Mouse (Mus musculus) frontal cortex, postnatal 36 days (tissue): ENCODE results near the gene E130311K13Rik.

Experiments
- DNase-seq, 2 experiments: peaks; one replicate each; pipeline ENCODE4 v3.0.0; 2022; ENCODE audit warnings: low spot score in 2 of 2

Gene E130311K13Rik

DNA sequence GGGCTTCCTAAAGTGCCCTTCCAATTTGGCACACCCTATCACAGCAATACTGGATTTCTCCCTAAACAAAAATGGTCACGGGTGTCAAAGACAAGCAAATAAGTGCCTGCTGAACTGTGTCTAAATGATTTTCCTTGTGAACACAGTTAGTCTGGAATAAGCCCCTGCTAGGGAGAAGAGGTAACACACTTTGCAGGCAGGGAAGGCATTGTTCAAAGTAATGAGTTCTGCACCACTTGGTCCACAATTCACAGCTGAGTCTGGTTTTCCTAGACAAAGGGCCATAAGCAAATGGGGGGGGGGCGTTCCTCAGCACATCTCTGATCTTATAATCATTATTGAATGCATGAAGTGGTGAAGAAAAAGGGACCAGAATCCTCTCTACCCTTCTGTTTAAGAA is 33.5 kb downstream of the E130311K13Rik start:
- no peak for DNase-seq

DNA sequence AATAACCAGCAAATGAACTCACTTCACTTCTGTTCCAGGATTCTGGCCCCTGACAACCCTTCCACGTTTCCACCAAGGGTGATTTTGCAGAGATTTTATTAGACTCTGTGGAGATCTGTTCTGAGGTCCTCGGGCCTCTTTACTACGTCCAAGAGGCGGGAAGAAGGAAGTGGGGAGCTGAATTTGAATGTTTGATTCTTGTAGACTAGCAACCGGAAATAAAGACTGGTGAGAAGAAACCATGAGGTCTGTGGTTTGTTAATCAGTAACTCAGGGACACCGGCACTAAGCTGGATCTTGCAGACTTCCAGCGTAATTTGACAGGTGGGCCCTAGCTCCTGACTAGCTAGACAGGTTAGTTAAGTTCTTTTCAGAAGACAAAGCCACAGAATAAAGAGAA is 35.6 kb downstream of the E130311K13Rik start:
- no peak for DNase-seq

DNA sequence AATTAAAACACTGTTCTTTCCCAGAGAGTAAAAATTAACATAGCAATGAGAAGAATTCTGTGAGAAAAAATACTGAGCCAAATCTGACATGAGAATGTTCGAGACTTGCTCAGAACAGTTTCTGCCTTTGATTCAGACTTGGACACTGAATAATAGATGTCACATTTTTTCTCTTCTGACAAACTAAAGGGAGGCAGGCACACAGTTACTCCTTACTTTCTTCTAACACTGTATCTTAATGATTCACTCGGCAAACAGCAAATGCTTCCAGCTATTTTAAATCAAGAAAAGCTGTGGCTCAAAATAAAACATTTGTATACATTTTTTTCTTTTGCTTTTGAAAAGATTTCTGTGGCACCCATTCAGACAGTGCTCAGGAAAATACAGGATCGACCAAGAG is 37.1 kb downstream of the E130311K13Rik start:
- DNase-seq: no peak

DNA sequence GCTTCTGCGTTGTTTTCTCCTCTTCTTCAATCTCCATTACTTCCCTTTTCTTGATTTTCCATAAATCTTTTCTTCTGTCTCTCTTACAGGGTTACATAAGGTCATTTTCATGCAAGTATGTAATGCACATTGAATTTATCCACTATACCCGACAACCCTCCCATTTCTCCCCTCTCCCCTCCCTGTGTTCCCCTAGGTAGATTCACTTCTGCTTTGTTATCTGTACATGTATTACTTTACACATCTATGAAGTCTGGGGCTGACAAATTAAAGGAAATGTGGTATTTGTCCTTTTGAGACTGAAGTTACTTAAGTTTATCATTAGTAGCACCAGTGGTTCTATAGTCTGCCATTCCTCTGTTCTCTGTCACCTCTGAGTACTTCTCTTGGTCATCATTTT is 48.2 kb downstream of the E130311K13Rik start:
- no peak for DNase-seq

DNA sequence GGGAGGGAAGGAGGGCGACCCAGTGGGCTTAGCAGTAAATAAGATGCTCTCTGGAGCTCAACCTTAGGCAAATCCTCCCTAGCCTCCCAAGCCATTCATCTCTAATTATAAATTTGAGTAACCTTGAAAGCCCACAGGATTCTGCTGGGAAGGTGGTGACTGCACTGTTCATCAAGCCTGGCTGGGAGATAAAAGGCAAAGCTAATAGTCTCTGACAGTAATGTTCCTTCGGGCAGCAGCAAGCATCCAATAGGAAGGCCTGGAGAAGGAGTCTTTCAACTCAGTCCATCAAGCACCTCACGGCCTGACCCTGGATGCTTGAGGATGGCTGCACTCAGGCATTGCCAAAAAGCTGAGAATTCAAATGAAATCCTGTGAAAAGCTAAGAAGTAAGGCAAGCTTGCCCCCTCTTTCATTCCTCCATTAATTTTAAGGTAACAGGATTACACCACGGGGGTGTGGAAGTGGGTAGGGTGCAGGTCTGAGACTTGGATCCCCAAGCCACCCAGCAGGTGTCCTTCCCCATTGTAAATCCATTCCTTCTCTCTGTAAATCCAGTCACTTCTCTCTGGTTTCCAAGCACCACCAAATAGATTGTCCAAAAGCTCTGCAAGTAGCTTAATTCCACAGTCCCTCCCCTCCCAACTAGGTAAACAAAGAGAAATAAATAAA is 50.1 kb downstream of the E130311K13Rik start:
- DNase-seq: no peak

DNA sequence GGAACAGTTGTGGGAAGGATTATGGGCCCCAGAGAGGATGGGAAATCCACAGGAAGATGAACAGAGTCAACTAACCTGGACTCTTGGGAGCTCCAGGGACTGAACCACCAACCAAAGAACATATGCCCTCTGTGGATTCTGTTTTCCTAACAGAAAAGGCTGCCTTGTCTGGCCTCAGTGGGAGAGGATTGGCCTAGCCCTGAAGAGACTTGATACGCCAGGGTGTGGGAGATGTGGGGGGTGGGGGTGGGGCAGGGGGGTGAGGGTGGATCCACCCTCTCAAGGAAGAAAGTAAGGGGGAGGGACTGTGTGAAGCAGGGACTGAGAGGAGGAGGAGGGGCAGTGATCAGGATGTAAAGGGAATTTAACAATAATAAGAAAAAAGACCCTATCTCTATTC is 56.5 kb downstream of the E130311K13Rik start:
- DNase-seq: no peak

DNA sequence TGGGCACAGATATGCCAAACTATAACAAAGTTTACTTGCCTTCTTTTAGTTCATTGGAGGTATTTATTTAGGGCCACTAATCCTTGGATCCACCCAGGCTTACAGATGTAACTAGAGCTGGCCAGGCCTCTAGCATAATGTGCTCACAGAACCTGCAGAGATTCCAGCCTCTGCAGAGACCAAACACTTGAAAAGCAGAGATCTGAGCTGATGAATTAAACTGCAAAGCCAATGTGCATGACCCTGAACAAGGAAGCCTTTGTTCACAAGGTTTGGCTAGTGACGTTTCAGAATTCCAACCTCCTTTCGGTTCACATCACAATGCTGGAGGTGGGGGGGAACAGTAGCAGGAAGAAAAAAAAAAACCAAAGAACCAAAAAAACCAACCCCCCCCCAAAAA is 58.0 kb downstream of the E130311K13Rik start:
- DNase-seq: no peak

DNA sequence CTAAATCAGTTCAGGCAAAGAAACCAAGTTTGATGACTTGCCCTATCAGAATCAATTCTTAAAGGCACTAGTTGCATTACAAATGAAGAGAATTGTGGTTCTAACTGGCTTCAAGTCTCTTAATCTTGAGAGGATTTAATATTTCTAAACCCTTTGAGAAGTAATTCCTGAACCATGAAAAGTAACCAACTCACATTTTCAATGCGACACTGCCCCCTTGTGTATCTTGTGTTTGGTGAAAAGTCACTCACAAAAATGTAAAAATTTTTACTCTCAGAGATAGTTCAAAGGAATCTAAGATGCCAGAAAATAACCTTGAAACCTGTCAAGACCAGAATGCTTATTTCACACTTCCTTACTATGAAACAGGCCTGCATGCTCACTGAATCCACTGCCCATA is 61.0 kb downstream of the E130311K13Rik start:
- DNase-seq: peak; percentile 27 to 69

DNA sequence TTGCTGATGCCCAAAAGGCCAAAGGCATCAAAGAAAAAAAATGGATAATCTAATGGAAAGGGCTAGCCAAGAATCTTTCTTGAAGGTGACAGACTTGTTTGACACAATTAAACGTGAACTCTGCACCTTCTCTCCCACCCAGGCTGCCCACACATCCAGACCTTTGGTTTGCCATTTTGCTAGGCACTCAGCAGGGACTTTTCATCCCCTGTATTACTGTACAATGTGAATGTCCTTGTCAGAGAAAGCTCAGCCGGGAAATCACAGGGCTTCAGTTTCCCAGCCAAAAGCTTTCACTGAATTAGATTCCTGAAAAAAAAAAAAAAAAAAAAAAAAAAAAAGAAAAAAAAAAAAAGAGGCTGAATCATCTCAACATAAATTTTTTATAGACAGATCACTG is 64.2 kb downstream of the E130311K13Rik start:
- no peak for DNase-seq
